Mouse (Mus musculus): ENCODE data around the gene Hoxa9. TPM values are rescaled to one million over a fixed set of nuclear protein-coding genes. Genes with fewer than 3 reads are reported as not detected.

Gene Hoxa9
- polyA plus RNA-seq (2012; rRNA removed), result 84.0 and 99.4 TPM in 2 replicates

GRCm38 (mm10) chr6:52230516-52231165 lies at the start of gene Hoxa9:
Hoxa9 (minus strand) TSS chr6:52231089.

GRCm38 (mm10) chr6:52260654-52261575 lies 30.0 kb upstream of the Hoxa9 start, which contains the start of gene Hoxa13:
Hoxa13 (minus strand) TSS chr6:52260880.

GRCm38 (mm10) chr6:52245757-52246142 lies 14.9 kb upstream of the Hoxa9 start, which contains the start of gene Hoxa11:
Hoxa11 (minus strand) TSS chr6:52245810.

GRCm38 (mm10) chr6:52240389-52241000 lies 9.6 kb upstream of the Hoxa9 start, which contains the start of gene Hoxa10:
Hoxa10 (minus strand) TSS chr6:52240854.

GRCm38 (mm10) chr6:52221337-52221992 lies 9.4 kb downstream of the Hoxa9 start, which contains the start of gene Hoxa7:
Hoxa7 (minus strand) TSS chr6:52221854.

GRCm38 (mm10) chr6:52213119-52213986 lies 17.5 kb downstream of the Hoxa9 start, which contains the start of the genes Hoxa3 and Gm28308:
Hoxa3 (minus strand) TSS chr6:52213336.
Gm28308 (minus strand) TSS chr6:52213339.

GRCm38 (mm10) chr6:52208072-52208867 lies 22.6 kb downstream of the Hoxa9 start, which contains the start of gene Hoxa6:
Hoxa6 (minus strand) TSS chr6:52208722.

GRCm38 (mm10) chr6:52204050-52204752 lies 26.7 kb downstream of the Hoxa9 start, which contains the start of gene Hoxa5:
Hoxa5 (minus strand) TSS chr6:52204587.

GRCm38 (mm10) chr6:52190906-52191810 lies 39.7 kb downstream of the Hoxa9 start, which contains the start of gene Hoxa4:
Hoxa4 (minus strand) TSS chr6:52191753.

GRCm38 (mm10) chr6:52177061-52177735 lies 53.7 kb downstream of the Hoxa9 start, which contains the start of gene 5730596B20Rik:
5730596B20Rik (plus strand) TSS chr6:52177498.

Other genes with a start within 250 kb of the Hoxa9 start
- 5.8 and 7.3 TPM in 2 replicates for gene Skap2, start 218.5 kb downstream of the Hoxa9 start, polyA plus RNA-seq (2012; rRNA removed)
- gene Hoxa1, start 72.8 kb downstream of the Hoxa9 start, polyA plus RNA-seq (2012; rRNA removed), result 0.36 and 0.41 TPM in 2 replicates
- gene Hoxa2, start 66.3 kb downstream of the Hoxa9 start, polyA plus RNA-seq (2012; rRNA removed), result 2.5 and 2.6 TPM in 2 replicates
- 0.02 TPM in 1 of 2 replicates, not detected in the other for gene 5730596B20Rik, start 53.6 kb downstream of the Hoxa9 start, polyA plus RNA-seq (2012; rRNA removed)
- gene Hoxa4, start 39.3 kb downstream of the Hoxa9 start, polyA plus RNA-seq (2012; rRNA removed), result 1.5 TPM in 2 replicates
- 21.4 and 22.4 TPM in 2 replicates for gene Hoxa5, start 26.5 kb downstream of the Hoxa9 start, polyA plus RNA-seq (2012; rRNA removed)
- 9.2 and 10.0 TPM in 2 replicates for gene Hoxa6, start 22.4 kb downstream of the Hoxa9 start, polyA plus RNA-seq (2012; rRNA removed)
- gene Hoxa3, start 17.8 kb downstream of the Hoxa9 start, polyA plus RNA-seq (2012; rRNA removed), result 18.3 and 20.8 TPM in 2 replicates
- 7.4 and 8.4 TPM in 2 replicates for gene Gm28308, start 17.8 kb downstream of the Hoxa9 start, polyA plus RNA-seq (2012; rRNA removed)
- gene Hoxa7, start 9.2 kb downstream of the Hoxa9 start, polyA plus RNA-seq (2012; rRNA removed), result 67.1 and 81.2 TPM in 2 replicates
- 26.7 and 39.5 TPM in 2 replicates for gene Hoxa10, start 9.8 kb upstream of the Hoxa9 start, polyA plus RNA-seq (2012; rRNA removed)
- gene Hoxa11, start 14.7 kb upstream of the Hoxa9 start, polyA plus RNA-seq (2012; rRNA removed), result 9.9 and 10.1 TPM in 2 replicates
- gene Hoxa13, start 29.8 kb upstream of the Hoxa9 start, polyA plus RNA-seq (2012; rRNA removed), result 59.0 and 62.5 TPM in 2 replicates
- gene Evx1, start 82.4 kb upstream of the Hoxa9 start, polyA plus RNA-seq (2012; rRNA removed), result 3.3 and 4.6 TPM in 2 replicates

Data from colon, adult 2 months (tissue).